Mouse (Mus musculus) midbrain, postnatal 0 days (tissue): ENCODE measurements at regions not wholly inside any gene's neighbourhood (a gene's known extent, or its start where the extent isn't known, plus 50 kb on each side); places are given as distances from the start of the nearest gene placed in this dataset.

Source experiments
- ATAC-seq: fragments of 200-750 bp; cut with Nextera tagmentation; 2 replicates; pipeline ENCODE4 v1.8.0; 2017; ENCODE audit warnings: moderate number of reproducible peaks, mild to moderate bottlenecking, moderate TSS enrichment, moderate library complexity; ENCODE audit not compliant: low FRiP score
- DNase-seq: peaks from one replicate; pipeline ENCODE4 v3.0.0-alpha.2; 2015; ENCODE audit warnings: low spot score
- H3K27ac ChIP-seq: fragments of 300-500 bp; sonication (generic); 2 replicates; pipeline ENCODE4 v1.5.1; 2014; ENCODE audit warnings: low read depth, mild to moderate bottlenecking, low read length, mixed read lengths
- H3K27me3 ChIP-seq: fragments of 300-500 bp; sonication (generic); 2 replicates; pipeline ENCODE4 v1.6.1; 2014; ENCODE audit warnings: low read length, control low read depth, mixed read lengths; ENCODE audit not compliant: insufficient read depth
- H3K36me3 ChIP-seq: fragments of 300-500 bp; sonication (generic); 2 replicates; pipeline ENCODE4 v1.6.1; 2014; ENCODE audit warnings: low read length, control low read depth, mixed read lengths; ENCODE audit not compliant: insufficient read depth
- H3K4me1 ChIP-seq: fragments of 300-500 bp; sonication (generic); 2 replicates; pipeline ENCODE4 v1.6.1; 2014; ENCODE audit warnings: mild to moderate bottlenecking, control low read depth, antibody characterized with exemption, low read length, mixed read lengths; ENCODE audit not compliant: insufficient read depth
- H3K4me2 ChIP-seq: fragments of 300-500 bp; sonication (generic); 2 replicates; pipeline ENCODE4 v1.6.1; 2014; ENCODE audit warnings: low read depth, mild to moderate bottlenecking, low read length, mixed read lengths; ENCODE audit not compliant: poor library complexity, severe bottlenecking
- H3K4me3 ChIP-seq: fragments of 300-500 bp; sonication (generic); 2 replicates; pipeline ENCODE4 v1.5.1; 2014; ENCODE audit warnings: low read depth, mild to moderate bottlenecking, low read length, moderate library complexity
- H3K9ac ChIP-seq: fragments of 300-500 bp; sonication (generic); replicated peaks from 2 replicates; pipeline ENCODE4 v1.6.1; 2014; ENCODE audit warnings: mild to moderate bottlenecking, low read length, moderate library complexity, mixed read lengths; ENCODE audit not compliant: poor library complexity, severe bottlenecking
- H3K9me3 ChIP-seq: fragments of 300-500 bp; sonication (generic); 2 replicates; pipeline ENCODE4 v1.6.1; 2016; ENCODE audit warnings: low read length, control low read depth
- CTCF ChIP-seq: IDR thresholded peaks from 2 replicates; pipeline ENCODE4 v1.5.1; 2016; ENCODE audit warnings: antibody characterized with exemption, mild to moderate bottlenecking
- WGBS: fragments of 180-500 bp; shearing (Covaris S2); extraction: QIAGEN DNeasy Blood & Tissue Kit; methylation state at CpG from one replicate; pipeline ENCODE4 v1.1.7; 2014; 5-methylcytosine and 5-hydroxymethylcytosine counted together

- no peak overlapping the region for H3K4me3 ChIP-seq
- H3K9ac ChIP-seq = no peak overlapping the region
- H3K4me2 ChIP-seq = no peak overlapping the region
- DNase-seq = no peak
- H3K36me3 ChIP-seq = no peaks in the 10 kb centered on the region
- no peaks in the 10 kb centered on the region for H3K9me3 ChIP-seq
- ATAC-seq = no peak
- WGBS = 83% methylated on average over 5 of the region's 5 CpGs
- no peak overlapping the region for H3K27ac ChIP-seq
- H3K27me3 ChIP-seq = no peaks in the 10 kb centered on the region
- H3K4me1 ChIP-seq = no peaks in the 10 kb centered on the region
- TF ChIP-seq CTCF = no peak
Observed at GRCm38 (mm10) chr5:64655286-64655685, 147.9 kb upstream of the Klf3 start.

- Histone ChIP-seq H3K27me3 (no peaks in the 10 kb centered on the region), H3K9me3 (no peaks in the 10 kb centered on the region), H3K9ac (no peak overlapping the region), H3K27ac (no peak overlapping the region), H3K4me3 (no peak overlapping the region), H3K4me2 (no peak overlapping the region), H3K36me3 (no peaks in the 10 kb centered on the region), H3K4me1 (no peaks in the 10 kb centered on the region)
- no peak for DNase-seq
- no peak for ATAC-seq
- no peak for TF ChIP-seq CTCF
- 51% methylated on average over 6 of the region's 6 CpGs for WGBS
Observed at GRCm38 (mm10) chr5:64661959-64662358, 141.2 kb upstream of the Klf3 start.

GRCm38 (mm10) chr5:64662476-64662875 is 140.7 kb upstream of the Klf3 start:
- no peak overlapping the region for H3K27ac ChIP-seq
- H3K4me2 ChIP-seq = no peak overlapping the region
- H3K4me1 ChIP-seq = no peaks in the 10 kb centered on the region
- no peak for TF ChIP-seq CTCF
- ATAC-seq = no peak
- H3K36me3 ChIP-seq = no peaks in the 10 kb centered on the region
- H3K9ac ChIP-seq = no peak overlapping the region
- H3K27me3 ChIP-seq = no peaks in the 10 kb centered on the region
- no peak overlapping the region for H3K4me3 ChIP-seq
- no peaks in the 10 kb centered on the region for H3K9me3 ChIP-seq
- no peak for DNase-seq
- 57% methylated on average over 7 of the region's 7 CpGs for WGBS

GRCm38 (mm10) chr5:64663766-64664165 is 139.4 kb upstream of the Klf3 start:
- no peak for TF ChIP-seq CTCF
- H3K4me2 ChIP-seq = no peak overlapping the region

GRCm38 (mm10) chr5:64665064-64665463 is 138.1 kb upstream of the Klf3 start:
- no peaks in the 10 kb centered on the region for H3K27me3 ChIP-seq
- no peak overlapping the region for H3K4me3 ChIP-seq
- no peak for ATAC-seq
- no peak overlapping the region for H3K27ac ChIP-seq
- no peak for DNase-seq
- no peak for TF ChIP-seq CTCF
- no peaks in the 10 kb centered on the region for H3K36me3 ChIP-seq
- H3K4me1 ChIP-seq = no peaks in the 10 kb centered on the region
- no peak overlapping the region for H3K4me2 ChIP-seq
- WGBS = 75% methylated on average over 3 of the region's 3 CpGs
- no peaks in the 10 kb centered on the region for H3K9me3 ChIP-seq
- no peak overlapping the region for H3K9ac ChIP-seq

More at GRCm38 (mm10) chr5:64663766-64664165, 139.4 kb upstream of the Klf3 start:
- H3K27ac ChIP-seq = no peak overlapping the region
- H3K4me3 ChIP-seq = no peak overlapping the region
- no peaks in the 10 kb centered on the region for H3K9me3 ChIP-seq
- no peak for ATAC-seq
- H3K9ac ChIP-seq = no peak overlapping the region
- no peaks in the 10 kb centered on the region for H3K4me1 ChIP-seq
- no peaks in the 10 kb centered on the region for H3K36me3 ChIP-seq
- H3K27me3 ChIP-seq = no peaks in the 10 kb centered on the region
- DNase-seq = no peak
- 53% methylated on average over 1 of the region's 1 CpGs for WGBS

GRCm38 (mm10) chr5:64666256-64666655 is 136.9 kb upstream of the Klf3 start:
- Histone ChIP-seq H3K36me3 (no peaks in the 10 kb centered on the region), H3K27me3 (no peaks in the 10 kb centered on the region), H3K9me3 (no peaks in the 10 kb centered on the region), H3K4me3 (no peak overlapping the region), H3K9ac (no peak overlapping the region), H3K4me1 (no peaks in the 10 kb centered on the region), H3K27ac (no peak overlapping the region), H3K4me2 (no peak overlapping the region)
- no peak for TF ChIP-seq CTCF
- no peak for DNase-seq
- ATAC-seq = no peak
- WGBS = 76% methylated on average over 3 of the region's 3 CpGs

GRCm38 (mm10) chr5:64667053-64667452 is 136.1 kb upstream of the Klf3 start:
- H3K4me1 ChIP-seq = no peaks in the 10 kb centered on the region
- H3K4me3 ChIP-seq = no peak overlapping the region

More at GRCm38 (mm10) chr5:64667053-64667452, 136.1 kb upstream of the Klf3 start:
- WGBS = 89% methylated on average over 3 of the region's 3 CpGs
- H3K9me3 ChIP-seq = no peaks in the 10 kb centered on the region
- DNase-seq = no peak
- no peak for TF ChIP-seq CTCF
- no peaks in the 10 kb centered on the region for H3K36me3 ChIP-seq
- H3K27ac ChIP-seq = no peak overlapping the region
- ATAC-seq = no peak
- no peak overlapping the region for H3K9ac ChIP-seq
- H3K4me2 ChIP-seq = no peak overlapping the region
- no peaks in the 10 kb centered on the region for H3K27me3 ChIP-seq
